Mouse (Mus musculus) lung, postnatal 0 days (tissue): ENCODE data around the gene Gm17364.

Experiments used
- CTCF ChIP-seq: IDR thresholded peaks from 2 replicates; pipeline ENCODE4 v1.5.1; 2016; ENCODE audit warnings: antibody characterized with exemption, mild to moderate bottlenecking
- EP300 ChIP-seq: IDR thresholded peaks from 2 replicates; pipeline ENCODE4 v1.6.1; 2016; ENCODE audit warnings: antibody characterized with exemption, mild to moderate bottlenecking, control low read depth

DNA sequence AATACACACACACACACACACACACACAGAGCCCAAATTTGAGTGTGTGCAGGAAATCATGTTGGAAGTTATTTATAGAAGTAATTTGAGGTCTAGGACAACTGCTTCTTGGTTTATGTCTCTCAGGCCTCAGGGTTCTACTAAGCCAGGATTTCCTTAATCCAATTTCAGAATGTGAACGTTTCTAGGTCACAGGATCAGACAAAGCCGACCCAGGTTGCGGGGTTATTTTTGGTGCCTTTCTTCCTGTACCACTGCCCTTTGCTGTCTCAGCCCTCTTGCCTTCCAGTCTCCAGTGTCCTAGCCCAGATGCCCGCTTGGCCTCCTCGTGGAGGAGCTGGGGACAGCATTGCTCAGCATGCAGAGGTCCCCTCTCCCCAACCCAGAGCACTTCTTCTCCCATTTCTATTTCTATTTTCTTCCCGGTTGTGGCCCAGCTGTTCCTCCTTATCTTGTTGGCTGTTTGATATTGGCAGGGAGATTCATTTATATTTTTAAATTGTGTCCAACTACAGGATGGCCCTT, 29.4 kb downstream of the Gm17364 start:
- TF ChIP-seq CTCF: no peak
- TF ChIP-seq EP300: no peak
